In genomic region chr11:100721254-100721653, GRCm38 (mm10) we compare ENCODE assay signal across 9 mouse cellular contexts. TPM values are rescaled to one million over a fixed set of nuclear protein-coding genes. Genes with fewer than 3 reads are reported as not detected.
DNase-seq lines count a peak whose midpoint lies in the region; ATAC-seq and TF ChIP-seq lines count a peak whose summit lies in the region.
"Had no signal": no experiment of that assay in that cellular context is flagged by ENCODE, and none has a peak within 500 bp of the region (broad histone marks: within the 10 kb centered on the region; RNA-seq: fewer than 3 reads in every experiment).

No protein-coding gene starts in this region.

- no peak for ATAC-seq in limb, embryonic 15.5 days (ENCODE audit: insufficient number of reproducible peaks, low FRiP score, low TSS enrichment, low read depth)

- H3K4me1 ChIP-seq in heart, embryonic 10.5 days, result peaks cover 53% of the 10 kb centered on the region
- peaks cover 4% of the 10 kb centered on the region; the same call in 1 of the 2 replicates for H3K4me1 ChIP-seq in testis, adult 2 months (ENCODE audit: control insufficient read depth, insufficient read depth, low read length)
- peaks cover 39% of the 10 kb centered on the region for H3K4me1 ChIP-seq in limb, embryonic 15.5 days

- TF ChIP-seq POLR2A in testis, adult 2 months (IDR thresholded peaks at IDR 0.05; ENCODE audit: control insufficient read depth, low read depth, low read length), result no peak

- H3K36me3 ChIP-seq in heart, embryonic 10.5 days, result peaks cover 38% of the 10 kb centered on the region
- no peaks in the 10 kb centered on the region for H3K36me3 ChIP-seq in testis, adult 2 months (ENCODE audit: control insufficient read depth, insufficient read depth, low read length)
- peaks cover 38% of the 10 kb centered on the region for H3K36me3 ChIP-seq in limb, embryonic 15.5 days

- no peaks in the 10 kb centered on the region for H3K27me3 ChIP-seq in heart, embryonic 10.5 days (ENCODE audit: insufficient read depth, poor library complexity, severe bottlenecking)
- no peaks in the 10 kb centered on the region for H3K27me3 ChIP-seq in testis, adult 2 months (ENCODE audit: control insufficient read depth, insufficient read depth, low read length)
- H3K27me3 ChIP-seq in limb, embryonic 15.5 days, result no peaks in the 10 kb centered on the region

- no peak for DNase-seq in heart, embryonic 10.5 days (ENCODE audit: low spot score)
- DNase-seq in heart, postnatal 4 days, result no peak
- DNase-seq in testis, postnatal 10 days (ENCODE audit: low spot score), result no peak
- DNase-seq in layer of hippocampus, adult 11-12 months (ENCODE audit: low spot score), result no peak
- no peak for DNase-seq in spleen, adult 18-20 months
- DNase-seq in layer of hippocampus, postnatal 10 days (ENCODE audit: low spot score in 2 of 2), result no peak

- H3K4me3 ChIP-seq in heart, embryonic 10.5 days, result no peak overlapping the region
- no peak overlapping the region for H3K4me3 ChIP-seq in testis, adult 2 months (ENCODE audit: control insufficient read depth, low read depth, low read length)
- H3K4me3 ChIP-seq in limb, embryonic 15.5 days, result no peak overlapping the region

- 53% methylated on average over 4 of the region's 4 CpGs for WGBS in heart, embryonic 10.5 days
- WGBS in limb, embryonic 15.5 days, result 62% methylated on average over 4 of the region's 4 CpGs

- H3K9ac ChIP-seq in limb, embryonic 15.5 days, result no peak overlapping the region

- H3K9me3 ChIP-seq in heart, embryonic 10.5 days, result no peaks in the 10 kb centered on the region
- H3K9me3 ChIP-seq in limb, embryonic 15.5 days, result no peaks in the 10 kb centered on the region

- peak overlapping the region; percentile 56 for H3K27ac ChIP-seq in heart, embryonic 10.5 days
- H3K27ac ChIP-seq in testis, adult 2 months (ENCODE audit: control insufficient read depth, insufficient read depth, low read depth, low read length), result peak overlapping the region; percentile 22; the same call in 1 of the 2 replicates
- H3K27ac ChIP-seq in limb, embryonic 15.5 days, result peak overlapping the region; percentile 75

- no peak overlapping the region for H3K4me2 ChIP-seq in limb, embryonic 15.5 days

- no peak for TF ChIP-seq CTCF in testis, adult 2 months (IDR thresholded peaks at IDR 0.05; ENCODE audit: control insufficient read depth, insufficient read depth, insufficient replicate concordance, low read depth, low read length)

RNA-seq across cellular contexts. Expression of gene Hspb9, which starts 7.6 kb away (rescaled TPM):
- polyA plus RNA-seq in heart, embryonic 10.5 days (2016; fragmentation: Nextera tagmentation; extraction: Ambion mirVana), result 0.19 and 0.34 TPM in 2 replicates
- not detected for total RNA-seq in heart, postnatal 4 days (2021)
- 1,348 and 1,420 TPM in 2 replicates for polyA plus RNA-seq in testis, adult 2 months (2012; rRNA removed)
- polyA plus RNA-seq in limb, embryonic 15.5 days (2015; fragmentation: Nextera tagmentation; extraction: Ambion mirVana), result 0.32 and 0.57 TPM in 2 replicates
- total RNA-seq in layer of hippocampus, postnatal 10 days (2021), result not detected
- total RNA-seq: left cerebral cortex, adult 8-10 months had no signal

RNA-seq across cellular contexts. Expression of gene Kat2a, which starts 9.0 kb away (rescaled TPM):
- 52.0 and 59.8 TPM in 2 replicates for polyA plus RNA-seq in heart, embryonic 10.5 days (2016; fragmentation: Nextera tagmentation; extraction: Ambion mirVana)
- 10 to 100 TPM; 17.5 to 18.0 TPM for total RNA-seq in heart, postnatal 4 days (2021)
- polyA plus RNA-seq in testis, adult 2 months (2012; rRNA removed), result 24.0 and 26.3 TPM in 2 replicates
- polyA plus RNA-seq in limb, embryonic 15.5 days (2015; fragmentation: Nextera tagmentation; extraction: Ambion mirVana), result 48.2 and 50.4 TPM in 2 replicates
- 10 to 100 TPM; 61.6 to 66.2 TPM for total RNA-seq in layer of hippocampus, postnatal 10 days (2021)

RNA-seq across cellular contexts. Expression of gene Rab5c, which starts 16.8 kb away (rescaled TPM):
- 13.7 and 13.9 TPM in 2 replicates for polyA plus RNA-seq in heart, embryonic 10.5 days (2016; fragmentation: Nextera tagmentation; extraction: Ambion mirVana)
- total RNA-seq in heart, postnatal 4 days (2021), result 10 to 100 TPM; 78.8 to 83.6 TPM
- 90.2 and 90.7 TPM in 2 replicates for polyA plus RNA-seq in testis, adult 2 months (2012; rRNA removed)
- 19.7 and 30.8 TPM in 2 replicates for polyA plus RNA-seq in limb, embryonic 15.5 days (2015; fragmentation: Nextera tagmentation; extraction: Ambion mirVana)
- 100 to 1,000 TPM; 152 to 165 TPM for total RNA-seq in layer of hippocampus, postnatal 10 days (2021)

RNA-seq across cellular contexts. Expression of gene Dhx58, which starts 17.2 kb away (rescaled TPM):
- polyA plus RNA-seq in heart, embryonic 10.5 days (2016; fragmentation: Nextera tagmentation; extraction: Ambion mirVana), result 1.1 and 2.4 TPM in 2 replicates
- under 1 TPM; 0.62 to 0.83 TPM for total RNA-seq in heart, postnatal 4 days (2021)
- 31.5 and 32.0 TPM in 2 replicates for polyA plus RNA-seq in testis, adult 2 months (2012; rRNA removed)
- polyA plus RNA-seq in limb, embryonic 15.5 days (2015; fragmentation: Nextera tagmentation; extraction: Ambion mirVana), result 2.9 and 3.6 TPM in 2 replicates
- total RNA-seq in layer of hippocampus, postnatal 10 days (2021), result 1 to 10 TPM; 1.2 to 1.9 TPM

RNA-seq across cellular contexts. Expression of gene Zfp385c, which starts 29.0 kb away (rescaled TPM):
- 0.23 and 0.27 TPM in 2 replicates for polyA plus RNA-seq in heart, embryonic 10.5 days (2016; fragmentation: Nextera tagmentation; extraction: Ambion mirVana)
- total RNA-seq in heart, postnatal 4 days (2021), result under 1 TPM; 0.56 to 0.60 TPM
- polyA plus RNA-seq in testis, adult 2 months (2012; rRNA removed), result 2.6 and 3.8 TPM in 2 replicates
- 1.4 and 1.8 TPM in 2 replicates for polyA plus RNA-seq in limb, embryonic 15.5 days (2015; fragmentation: Nextera tagmentation; extraction: Ambion mirVana)
- under 1 TPM; 0.54 to 0.57 TPM for total RNA-seq in layer of hippocampus, postnatal 10 days (2021)

Comparison
In these comparisons a context has a peak if more than half of its experiments do, and no peak if none do; other contexts are left out.
1. H3K27ac ChIP-seq: peak in every context shown above with its lines; median percentile 75 in limb, embryonic 15.5 days; 56 in heart, embryonic 10.5 days; 22 in testis, adult 2 months.
2. RNA of gene Hspb9, which starts 7.6 kb away (polyA plus RNA-seq): 1,348 to 1,420 TPM in testis, adult 2 months; 0.32 to 0.57 TPM in limb, embryonic 15.5 days and 0.19 to 0.34 TPM in heart, embryonic 10.5 days; every median in the first group is over 100 times any median in the second.